Mouse (Mus musculus) gastrocnemius, postnatal 25 days (tissue): ENCODE results near the gene Thsd4. TPM values are rescaled to one million over a fixed set of nuclear protein-coding genes. Genes with fewer than 3 reads are reported as not detected.

ENCODE experiments used
- DNase-seq: peaks from one replicate; pipeline ENCODE4 v3.0.0; 2022
- total RNA-seq, 2 experiments: library from RNA; stranded (reverse); gene quantifications; 1 replicate in 1 of 2; 2 replicates in 1 of 2; pipeline ENCODE4 v1.2.3; 2021

Thsd4 gene
- total RNA-seq, 2 experiments from 2014 or later: 0.92 to 2.3 TPM

GRCm38 (mm10) chr9:60456651-60457050 is 65.2 kb downstream of the Thsd4 start:
- DNase-seq: no peak

- DNase-seq: peak; percentile 42
These were observed 67.3 kb downstream of the Thsd4 start for GRCm38 (mm10) chr9:60454406-60455076.

GRCm38 (mm10) chr9:60449498-60449897 is 72.3 kb downstream of the Thsd4 start:
- no peak for DNase-seq

- no peak for DNase-seq
These were observed 76.0 kb downstream of the Thsd4 start for GRCm38 (mm10) chr9:60445821-60446220.

- no peak for DNase-seq
These were observed 80.5 kb downstream of the Thsd4 start for GRCm38 (mm10) chr9:60441274-60441902.

GRCm38 (mm10) chr9:60440506-60440905 is 81.3 kb downstream of the Thsd4 start:
- no peak for DNase-seq

GRCm38 (mm10) chr9:60436246-60436645 is 85.6 kb downstream of the Thsd4 start:
- no peak for DNase-seq

- no peak for DNase-seq
These were observed 87.8 kb downstream of the Thsd4 start for GRCm38 (mm10) chr9:60434093-60434492.

GRCm38 (mm10) chr9:60431924-60432323 is 89.9 kb downstream of the Thsd4 start:
- no peak for DNase-seq

- no peak for DNase-seq
These were observed 91.8 kb downstream of the Thsd4 start for GRCm38 (mm10) chr9:60430017-60430416.

GRCm38 (mm10) chr9:60414076-60414755 is 107.6 kb downstream of the Thsd4 start:
- no peak for DNase-seq

- no peak for DNase-seq
These were observed 110.8 kb downstream of the Thsd4 start for GRCm38 (mm10) chr9:60410872-60411635.

- DNase-seq: no peak
These were observed 114.5 kb downstream of the Thsd4 start for GRCm38 (mm10) chr9:60407374-60407773.

- DNase-seq: no peak
These were observed 116.1 kb downstream of the Thsd4 start for GRCm38 (mm10) chr9:60405777-60406176.

GRCm38 (mm10) chr9:60402681-60403080 is 119.2 kb downstream of the Thsd4 start:
- no peak for DNase-seq

GRCm38 (mm10) chr9:60400001-60400400 is 121.8 kb downstream of the Thsd4 start:
- DNase-seq: no peak

- no peak for DNase-seq
These were observed 123.8 kb downstream of the Thsd4 start for GRCm38 (mm10) chr9:60398073-60398472.

- no peak for DNase-seq
These were observed 125.8 kb downstream of the Thsd4 start for GRCm38 (mm10) chr9:60396096-60396495.

GRCm38 (mm10) chr9:60392916-60393315 is 128.9 kb downstream of the Thsd4 start:
- no peak for DNase-seq

- no peak for DNase-seq
These were observed 137.1 kb downstream of the Thsd4 start for GRCm38 (mm10) chr9:60384751-60385150.

GRCm38 (mm10) chr9:60382941-60383340 is 138.9 kb downstream of the Thsd4 start:
- no peak for DNase-seq

- DNase-seq: no peak
These were observed 139.3 kb downstream of the Thsd4 start for GRCm38 (mm10) chr9:60382526-60382925.

GRCm38 (mm10) chr9:60381010-60381409 is 140.8 kb downstream of the Thsd4 start:
- DNase-seq: no peak
